Mouse (Mus musculus) gastrocnemius, adult 2 months (tissue): ENCODE measurements around the gene Zic4. TPM values are rescaled to one million over a fixed set of nuclear protein-coding genes. Genes with fewer than 3 reads are reported as not detected.

ENCODE experiments used
- DNase-seq: peaks from one replicate; pipeline ENCODE4 v3.0.0; 2022
- H3K27ac ChIP-seq: fragments of 200-600 bp; 2 replicates; pipeline ENCODE4 v1.8.1; 2022; ENCODE audit warnings: mild to moderate bottlenecking
- H3K4me3 ChIP-seq: fragments of 200-600 bp; 2 replicates; pipeline ENCODE4 v1.8.1; 2022; ENCODE audit warnings: mild to moderate bottlenecking, moderate library complexity
- CTCF ChIP-seq: fragments of 200-600 bp; IDR thresholded peaks from 2 replicates; pipeline ENCODE4 v1.8.1; 2022; ENCODE audit warnings: antibody characterized with exemption, mild to moderate bottlenecking, moderate library complexity
- intact Hi-C: fragments of 180-260 bp; cut with DNase I; formaldehyde crosslinking; loops from one replicate; pipeline ENCODE4 v1.15.1; 2025
- total RNA-seq, 2 experiments: library from RNA; stranded (reverse); gene quantifications; 2 replicates each; pipeline ENCODE4 v1.2.3; 2021

Gene Zic4
- total RNA-seq, 2 experiments from 2014 or later = not detected

GRCm38 (mm10) chr9:91377873-91378150 is 15.6 kb downstream of the Zic4 start:
- intact Hi-C loops = loop anchor here (2.0 kb wide), 1 partner anchor 13 kb away; the partner anchor contains the start of gene Zic1
- peak overlapping the region; percentile 36; the same call in 1 of the 2 replicates for H3K4me3 ChIP-seq
- no peak overlapping the region for H3K27ac ChIP-seq
- no peak for DNase-seq
- no peak for TF ChIP-seq CTCF

- no peak for TF ChIP-seq CTCF
- intact Hi-C loops = loop anchor here (2.0 kb wide), 1 partner anchor 14 kb away; the partner anchor contains the start of gene Zic1
- Histone ChIP-seq H3K4me3 (peak overlapping the region; percentile 37), H3K27ac (no peak overlapping the region)
- no peak for DNase-seq
Observed at GRCm38 (mm10) chr9:91378411-91379299, 16.4 kb downstream of the Zic4 start.

GRCm38 (mm10) chr9:91379300-91379635 is 17.1 kb downstream of the Zic4 start:
- H3K4me3 ChIP-seq = no peak overlapping the region
- no peak for TF ChIP-seq CTCF
- H3K27ac ChIP-seq = no peak overlapping the region
- intact Hi-C loops = loop anchor here (2.0 kb wide), 1 partner anchor 14 kb away; the partner anchor contains the start of gene Zic1
- DNase-seq = no peak

- intact Hi-C loops = loop anchor here (2.0 kb wide), 1 partner anchor 15 kb away; the partner anchor contains the start of gene Zic1
- peak overlapping the region; percentile 77; the same call in 1 of the 2 replicates for H3K4me3 ChIP-seq
- DNase-seq = no peak
Observed at GRCm38 (mm10) chr9:91379781-91380457, 17.7 kb downstream of the Zic4 start.

GRCm38 (mm10) chr9:91380458-91380914 is 18.3 kb downstream of the Zic4 start:
- peak overlapping the region; percentile 77 for H3K4me3 ChIP-seq
- no peak overlapping the region for H3K27ac ChIP-seq
- intact Hi-C loops = no loop called here
- no peak for DNase-seq
- TF ChIP-seq CTCF = no peak

More at GRCm38 (mm10) chr9:91379781-91380457, 17.7 kb downstream of the Zic4 start:
- no peak for TF ChIP-seq CTCF
- no peak overlapping the region for H3K27ac ChIP-seq

- Histone ChIP-seq H3K4me3 (peak overlapping the region; percentile 77), H3K27ac (peak overlapping the region; percentile 49; the same call in 1 of the 2 replicates)
- intact Hi-C loops = no loop called here
- DNase-seq = peak; percentile 65
- TF ChIP-seq CTCF = no peak
Observed at GRCm38 (mm10) chr9:91381284-91382110, 19.3 kb downstream of the Zic4 start.

- DNase-seq = no peak
- no peak for TF ChIP-seq CTCF
- H3K27ac ChIP-seq = no peak overlapping the region
- intact Hi-C loops = no loop called here
- peak overlapping the region; percentile 77 for H3K4me3 ChIP-seq
Observed at GRCm38 (mm10) chr9:91382111-91382379, 19.8 kb downstream of the Zic4 start.

- intact Hi-C loops = no loop called here
- DNase-seq = no peak
- no peak for TF ChIP-seq CTCF
- Histone ChIP-seq H3K27ac (no peak overlapping the region), H3K4me3 (no peak overlapping the region)
Observed at GRCm38 (mm10) chr9:91382471-91383255, 20.4 kb downstream of the Zic4 start.

GRCm38 (mm10) chr9:91383441-91384135 is 21.4 kb downstream of the Zic4 start:
- no peak for TF ChIP-seq CTCF
- no peak overlapping the region for H3K4me3 ChIP-seq
- DNase-seq = no peak
- no peak overlapping the region for H3K27ac ChIP-seq
- intact Hi-C loops = no loop called here

- Histone ChIP-seq H3K4me3 (no peak overlapping the region), H3K27ac (no peak overlapping the region)
- intact Hi-C loops = no loop called here
- TF ChIP-seq CTCF = no peak
- no peak for DNase-seq
Observed at GRCm38 (mm10) chr9:91384136-91384500, 21.9 kb downstream of the Zic4 start.
